Mouse (Mus musculus) forebrain, embryonic 16.5 days (tissue): ENCODE data around the gene Cd27. TPM values are rescaled to one million over a fixed set of nuclear protein-coding genes. Genes with fewer than 3 reads are reported as not detected.

ENCODE experiments used
- ATAC-seq: fragments of 200-750 bp; cut with Nextera tagmentation; 2 replicates; pipeline ENCODE4 v1.8.0; 2017; ENCODE audit warnings: mild to moderate bottlenecking, moderate library complexity
- H3K27ac ChIP-seq: fragments of 300-500 bp; sonication (generic); 2 replicates; pipeline ENCODE4 v1.5.1; 2014; ENCODE audit warnings: low read length, control low read depth
- H3K27me3 ChIP-seq: fragments of 300-500 bp; sonication (generic); replicated peaks from 2 replicates; pipeline ENCODE4 v1.6.1; 2014; ENCODE audit warnings: low read length; ENCODE audit not compliant: control insufficient read depth, insufficient read depth
- H3K36me3 ChIP-seq: fragments of 300-500 bp; sonication (generic); 2 replicates; pipeline ENCODE4 v1.6.1; 2014; ENCODE audit not compliant: control insufficient read depth, insufficient read depth
- H3K4me1 ChIP-seq: fragments of 300-500 bp; sonication (generic); replicated peaks from 2 replicates; pipeline ENCODE4 v1.6.1; 2014; ENCODE audit warnings: low read length; ENCODE audit not compliant: control insufficient read depth, insufficient read depth
- H3K4me2 ChIP-seq: fragments of 300-500 bp; sonication (generic); 2 replicates; pipeline ENCODE4 v1.6.1; 2014; ENCODE audit warnings: mild to moderate bottlenecking, low read length, control low read depth
- H3K4me3 ChIP-seq: fragments of 300-500 bp; sonication (generic); replicated peaks from 2 replicates; pipeline ENCODE4 v1.5.1; 2014; ENCODE audit warnings: mild to moderate bottlenecking, low read length, control low read depth
- H3K9ac ChIP-seq: fragments of 300-500 bp; sonication (generic); replicated peaks from 2 replicates; pipeline ENCODE4 v1.6.1; 2014; ENCODE audit warnings: low read depth, low read length, control low read depth
- H3K9me3 ChIP-seq: fragments of 300-500 bp; sonication (generic); 2 replicates; pipeline ENCODE4 v1.6.1; 2016; ENCODE audit warnings: low read length; ENCODE audit not compliant: control insufficient read depth
- WGBS: fragments of 180-500 bp; shearing (Covaris S2); extraction: QIAGEN DNeasy Blood & Tissue Kit; methylation state at CpG from one replicate; pipeline ENCODE4 v1.1.7; 2014; 5-methylcytosine and 5-hydroxymethylcytosine counted together
- microRNA-seq: library from miRNA; unstranded; fragments of <30 nt; microRNA quantifications from one replicate; pipeline ENCODE4, GENCODE M21; 2017
- polyA plus RNA-seq: library from polyadenylated mRNA; unstranded; fragments of >200 nt; fragmentation: Nextera tagmentation; extraction: Ambion mirVana; gene quantifications from 2 replicates; pipeline ENCODE4 v1.2.1, GENCODE M21; 2015

Gene Cd27
- polyA plus RNA-seq, 1 experiment from 2014 or later, result 1.8 TPM

DNA sequence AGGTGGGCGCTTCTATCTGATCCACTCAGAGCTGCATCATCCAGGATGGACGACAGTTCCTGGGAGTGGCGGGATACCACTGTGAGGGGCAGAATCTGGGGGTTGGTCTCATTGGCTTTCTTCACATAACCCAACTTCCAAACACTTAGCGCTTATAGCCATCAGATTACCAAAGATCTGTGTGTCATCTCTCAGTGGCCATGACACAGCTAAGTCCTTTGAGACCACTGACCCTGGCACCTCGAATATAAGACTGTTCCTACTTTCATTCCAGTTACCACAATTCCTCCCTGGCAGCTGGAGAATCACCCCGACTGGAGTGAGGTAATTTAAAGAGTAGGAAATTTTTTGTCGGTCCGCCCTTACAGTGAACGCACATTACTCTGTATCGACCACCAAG lies 50.6 kb downstream of the Cd27 start:
- H3K4me2 ChIP-seq, result no peak overlapping the region
- no peak for ATAC-seq
- no peak overlapping the region for H3K27ac ChIP-seq
- H3K36me3 ChIP-seq, result peaks cover 38% of the 10 kb centered on the region
- H3K4me1 ChIP-seq, result peaks cover 6% of the 10 kb centered on the region
- H3K9ac ChIP-seq, result no peak overlapping the region
- no peak overlapping the region for H3K4me3 ChIP-seq
- H3K9me3 ChIP-seq, result no peaks in the 10 kb centered on the region
- WGBS, result 92% methylated on average over 10 of the region's 10 CpGs
- H3K27me3 ChIP-seq, result no peaks in the 10 kb centered on the region

Small RNA genes within 50 kb of the gene (microRNA-seq; reads per million reads assigned to microRNA genes)
- 1.0 reads per million for gene Mir3098
- not detected for gene Mir8113

Other genes starting within 250 kb of the Cd27 start
- gene Pianp, start 240.3 kb downstream of the Cd27 start, polyA plus RNA-seq, result 36.6 and 44.7 TPM in 2 replicates
- gene Zfp384, start 227.9 kb downstream of the Cd27 start, polyA plus RNA-seq, result 15.2 and 19.0 TPM in 2 replicates
- gene Ing4, start 197.2 kb downstream of the Cd27 start, polyA plus RNA-seq, result 200 and 204 TPM in 2 replicates
- gene Acrbp, start 187.3 kb downstream of the Cd27 start, polyA plus RNA-seq, result 21.4 and 31.6 TPM in 2 replicates
- gene Lpar5, start 169.1 kb downstream of the Cd27 start, polyA plus RNA-seq, result 0.44 and 0.60 TPM in 2 replicates
- gene Chd4, start 141.0 kb downstream of the Cd27 start, polyA plus RNA-seq, result 78.1 and 79.8 TPM in 2 replicates
- gene Nop2, start 105.1 kb downstream of the Cd27 start, polyA plus RNA-seq, result 54.4 and 55.3 TPM in 2 replicates
- gene Iffo1, start 91.8 kb downstream of the Cd27 start, polyA plus RNA-seq, result 17.3 and 19.3 TPM in 2 replicates
- 1,297 and 1,346 TPM in 2 replicates for gene Gapdh, start 70.5 kb downstream of the Cd27 start, polyA plus RNA-seq
- gene Ncapd2, start 45.3 kb downstream of the Cd27 start, polyA plus RNA-seq, result 91.4 and 91.6 TPM in 2 replicates
- gene Mrpl51, start 45.2 kb downstream of the Cd27 start, polyA plus RNA-seq, result 137 and 140 TPM in 2 replicates
- gene Vamp1, start 21.5 kb downstream of the Cd27 start, polyA plus RNA-seq, result 5.5 and 7.3 TPM in 2 replicates
- gene Tapbpl, start 5.2 kb downstream of the Cd27 start, polyA plus RNA-seq, result 3.8 and 4.5 TPM in 2 replicates
- gene Tuba3a, start 49.0 kb upstream of the Cd27 start, polyA plus RNA-seq, result not detected in 2 replicates
- 10.4 and 11.6 TPM in 2 replicates for gene Ltbr, start 76.9 kb upstream of the Cd27 start, polyA plus RNA-seq
- 0.34 and 0.39 TPM in 2 replicates for gene Scnn1a, start 83.6 kb upstream of the Cd27 start, polyA plus RNA-seq
- 13.2 and 18.2 TPM in 2 replicates for gene Tnfrsf1a, start 112.4 kb upstream of the Cd27 start, polyA plus RNA-seq
- gene Plekhg6, start 143.8 kb upstream of the Cd27 start, polyA plus RNA-seq, result 0.07 TPM in 1 of 2 replicates, not detected in the other